Mouse (Mus musculus) midbrain, embryonic 15.5 days (tissue): ENCODE measurements around the gene Lcp2. TPM values are rescaled to one million over a fixed set of nuclear protein-coding genes. Genes with fewer than 3 reads are reported as not detected.

Experiments used
- ATAC-seq: fragments of 200-750 bp; cut with Nextera tagmentation; replicated peaks from 2 replicates; pipeline ENCODE4 v1.8.0; 2017; ENCODE audit warnings: moderate TSS enrichment
- H3K27ac ChIP-seq: fragments of 300-500 bp; sonication (generic); 2 replicates; pipeline ENCODE4 v1.5.1; 2015; ENCODE audit warnings: mild to moderate bottlenecking, inconsistent platforms
- H3K27me3 ChIP-seq: fragments of 300-500 bp; sonication (generic); replicated peaks from 2 replicates; pipeline ENCODE4 v1.6.1; 2015; ENCODE audit warnings: inconsistent platforms
- H3K36me3 ChIP-seq: fragments of 300-500 bp; sonication (generic); replicated peaks from 2 replicates; pipeline ENCODE4 v1.6.1; 2015; ENCODE audit warnings: inconsistent platforms
- H3K4me1 ChIP-seq: fragments of 300-500 bp; sonication (generic); 2 replicates; pipeline ENCODE4 v1.6.1; 2015; ENCODE audit warnings: inconsistent platforms
- H3K4me2 ChIP-seq: fragments of 300-500 bp; sonication (generic); 2 replicates; pipeline ENCODE4 v1.6.1; 2015; ENCODE audit warnings: inconsistent platforms, mild to moderate bottlenecking, moderate library complexity
- H3K4me3 ChIP-seq: fragments of 300-500 bp; sonication (generic); 2 replicates; pipeline ENCODE4 v1.5.1; 2015; ENCODE audit warnings: mild to moderate bottlenecking, inconsistent platforms
- H3K9ac ChIP-seq: fragments of 300-500 bp; sonication (generic); 2 replicates; pipeline ENCODE4 v1.6.1; 2015; ENCODE audit warnings: mild to moderate bottlenecking, inconsistent platforms
- H3K9me3 ChIP-seq: fragments of 300-500 bp; sonication (generic); 2 replicates; pipeline ENCODE4 v1.6.1; 2016; ENCODE audit warnings: inconsistent platforms
- WGBS: fragments of 180-500 bp; shearing (Covaris S2); methylation state at CpG from one replicate; pipeline ENCODE4 v1.1.7; 2015; ENCODE audit warnings: mixed read lengths; 5-methylcytosine and 5-hydroxymethylcytosine counted together
- polyA plus RNA-seq: library from polyadenylated mRNA; unstranded; fragments of >200 nt; fragmentation: Nextera tagmentation; extraction: Ambion mirVana; gene quantifications from 2 replicates; pipeline ENCODE4 v1.2.1, GENCODE M21; 2015

The Lcp2 gene
- polyA plus RNA-seq, 1 experiment from 2014 or later, result 4.0 TPM

DNA sequence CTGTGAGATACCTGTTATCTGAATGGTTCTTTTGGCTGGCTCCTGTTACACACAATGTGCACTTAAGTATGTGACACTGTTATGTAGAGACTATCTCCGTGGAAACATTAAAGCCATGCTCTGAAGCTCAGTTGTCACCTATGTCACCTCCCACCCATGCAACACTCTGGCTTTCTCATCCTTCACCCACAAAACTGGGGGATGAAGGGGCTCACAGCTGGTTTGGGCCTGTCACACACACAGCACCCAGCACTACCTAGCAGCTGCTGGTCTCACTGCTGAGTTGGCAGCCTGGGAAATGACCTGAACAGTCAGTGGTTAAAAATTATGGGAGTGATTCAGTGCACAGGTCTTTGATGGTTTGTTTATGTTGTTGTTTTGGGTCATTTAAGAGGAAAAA is 3.3 kb downstream of the Lcp2 start:
- Histone ChIP-seq H3K36me3 (no peaks in the 10 kb centered on the region), H3K4me2 (no peak overlapping the region), H3K27me3 (no peaks in the 10 kb centered on the region), H3K4me3 (no peak overlapping the region), H3K27ac (no peak overlapping the region), H3K9me3 (no peaks in the 10 kb centered on the region), H3K9ac (no peak overlapping the region), H3K4me1 (no peaks in the 10 kb centered on the region)
- no peak for ATAC-seq
- 83% methylated on average over 1 of the region's 1 CpGs for WGBS

DNA sequence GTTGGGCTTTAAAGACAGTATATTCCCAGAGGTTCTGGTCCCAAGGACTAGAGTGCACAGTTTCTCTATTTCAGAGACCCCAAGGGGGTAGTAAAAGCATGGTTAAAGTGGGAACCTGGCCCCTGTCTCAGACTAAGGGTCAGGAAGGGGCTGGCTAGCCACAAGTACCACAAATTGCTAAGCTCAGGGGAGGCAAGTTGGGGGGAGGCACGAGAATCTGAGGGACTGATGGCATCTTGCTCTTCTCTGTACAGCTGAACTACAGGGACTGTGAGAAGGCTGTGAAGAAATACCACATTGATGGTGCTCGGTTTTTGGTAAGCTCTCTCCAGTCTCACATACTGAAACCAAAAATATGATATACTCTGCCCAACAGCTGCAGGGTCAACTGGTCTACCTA is 3.9 kb downstream of the Lcp2 start:
- no peaks in the 10 kb centered on the region for H3K27me3 ChIP-seq
- no peaks in the 10 kb centered on the region for H3K36me3 ChIP-seq
- no peaks in the 10 kb centered on the region for H3K4me1 ChIP-seq
- no peak for ATAC-seq
- no peaks in the 10 kb centered on the region for H3K9me3 ChIP-seq
- H3K4me3 ChIP-seq, result no peak overlapping the region
- no peak overlapping the region for H3K4me2 ChIP-seq
- no peak overlapping the region for H3K9ac ChIP-seq
- WGBS, result 84% methylated on average over 2 of the region's 2 CpGs
- no peak overlapping the region for H3K27ac ChIP-seq

DNA sequence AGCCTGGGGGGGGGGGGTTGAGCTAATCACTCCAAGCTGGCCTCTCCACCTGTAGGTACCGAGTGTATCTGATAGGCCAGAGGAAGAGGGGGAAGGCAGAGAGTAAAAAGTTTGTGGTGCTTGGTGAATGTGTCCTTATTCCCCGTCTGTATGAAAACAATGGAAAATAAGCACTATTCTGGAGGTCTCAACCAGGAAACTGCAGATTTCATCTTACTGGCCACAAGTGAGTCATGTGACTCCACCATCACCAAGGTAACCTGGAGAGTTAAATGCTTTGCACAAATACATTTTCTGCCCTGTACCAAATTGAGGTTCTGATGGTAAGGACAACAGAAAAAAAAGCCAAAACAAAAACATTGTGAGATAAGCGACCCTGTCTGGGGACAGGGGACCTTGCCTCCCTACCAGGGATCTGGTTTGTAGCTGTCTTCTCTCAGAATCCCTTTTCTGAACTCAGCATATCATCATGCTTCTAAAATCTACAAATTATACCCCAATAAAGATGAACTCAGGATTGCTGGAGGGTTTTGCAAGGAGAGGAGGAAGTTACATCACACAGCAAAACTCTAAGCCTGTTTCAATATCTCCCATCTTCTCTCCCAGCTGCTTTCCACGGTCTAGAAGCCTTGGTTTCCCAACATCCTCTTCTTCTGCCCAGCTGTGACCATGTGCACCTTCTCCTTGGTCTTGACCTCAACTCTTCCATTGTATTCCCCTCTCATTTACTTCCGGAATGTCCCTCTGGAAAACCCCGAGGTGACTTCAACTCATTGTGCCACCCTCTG is 6.5 kb downstream of the Lcp2 start:
- WGBS, result 88% methylated on average over 6 of the region's 6 CpGs

DNA sequence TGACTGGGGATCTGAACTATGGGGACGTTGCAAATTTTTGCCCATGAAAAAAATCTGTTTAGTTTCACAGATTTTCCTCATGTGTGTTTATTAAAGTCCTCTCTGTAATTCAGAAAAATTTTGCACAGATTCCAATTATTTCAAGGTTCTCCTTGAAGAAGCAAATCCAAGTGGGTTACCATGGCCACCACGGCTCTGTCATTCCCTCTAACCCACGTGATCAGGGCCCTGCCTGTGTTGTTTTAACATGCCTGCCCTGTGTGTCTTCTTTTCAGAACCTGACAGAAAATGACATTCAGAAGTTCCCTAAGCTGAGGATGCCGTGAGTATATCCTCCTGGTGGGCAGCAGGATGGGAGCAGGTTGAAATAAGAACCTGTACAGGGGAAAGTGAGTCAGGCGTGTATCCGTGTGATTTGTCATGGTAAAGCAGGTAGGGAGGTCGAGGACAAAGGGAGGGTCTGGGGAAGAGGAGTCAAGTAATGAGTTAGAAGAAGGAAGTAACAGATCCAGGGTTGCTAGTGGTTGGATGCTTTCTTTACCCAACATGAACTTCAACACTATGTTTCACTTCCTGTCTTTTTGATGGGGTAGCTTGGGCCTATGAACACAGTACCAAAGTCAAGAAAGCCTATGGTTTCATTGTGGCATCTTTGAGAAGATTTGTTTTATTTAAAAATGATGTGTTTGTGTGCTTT is 7.5 kb downstream of the Lcp2 start:
- no peak overlapping the region for H3K27ac ChIP-seq
- H3K9ac ChIP-seq, result no peak overlapping the region
- H3K36me3 ChIP-seq, result no peaks in the 10 kb centered on the region
- H3K4me1 ChIP-seq, result no peaks in the 10 kb centered on the region
- H3K27me3 ChIP-seq, result no peaks in the 10 kb centered on the region
- H3K9me3 ChIP-seq, result no peaks in the 10 kb centered on the region
- ATAC-seq, result no peak
- H3K4me3 ChIP-seq, result no peak overlapping the region
- no peak overlapping the region for H3K4me2 ChIP-seq
- 73% methylated on average over 7 of the region's 7 CpGs for WGBS

More for the DNA sequence above, 6.5 kb downstream of the Lcp2 start:
- Histone ChIP-seq H3K4me3 (no peak overlapping the region), H3K27ac (no peak overlapping the region), H3K9ac (no peak overlapping the region), H3K9me3 (no peaks in the 10 kb centered on the region), H3K27me3 (no peaks in the 10 kb centered on the region), H3K36me3 (no peaks in the 10 kb centered on the region), H3K4me2 (no peak overlapping the region), H3K4me1 (no peaks in the 10 kb centered on the region)
- ATAC-seq, result no peak

DNA sequence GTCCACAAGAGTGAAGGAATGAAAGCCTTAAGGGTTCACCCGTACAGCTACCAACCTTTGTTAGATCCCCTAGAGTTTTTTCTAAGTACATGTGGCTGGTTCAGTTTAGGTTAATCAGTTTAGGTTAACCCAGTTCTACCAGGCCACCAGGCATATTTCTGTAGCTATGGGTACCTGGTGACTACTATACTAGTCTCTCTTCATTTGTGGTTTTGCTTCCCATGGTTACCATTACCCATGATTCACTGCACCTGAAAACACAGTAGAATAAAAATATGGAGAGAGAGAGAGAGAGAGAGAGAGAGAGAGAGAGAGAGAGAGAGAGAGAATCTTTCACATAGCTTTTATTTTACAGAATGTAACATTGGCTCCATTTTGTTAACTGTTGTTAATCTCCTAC is 10.0 kb downstream of the Lcp2 start:
- Histone ChIP-seq H3K4me3 (no peak overlapping the region), H3K9ac (no peak overlapping the region), H3K27ac (no peak overlapping the region), H3K4me1 (no peaks in the 10 kb centered on the region), H3K36me3 (no peaks in the 10 kb centered on the region), H3K27me3 (no peaks in the 10 kb centered on the region), H3K9me3 (no peaks in the 10 kb centered on the region), H3K4me2 (no peak overlapping the region)
- ATAC-seq, result no peak
- WGBS, result 92% methylated on average over 1 of the region's 1 CpGs

DNA sequence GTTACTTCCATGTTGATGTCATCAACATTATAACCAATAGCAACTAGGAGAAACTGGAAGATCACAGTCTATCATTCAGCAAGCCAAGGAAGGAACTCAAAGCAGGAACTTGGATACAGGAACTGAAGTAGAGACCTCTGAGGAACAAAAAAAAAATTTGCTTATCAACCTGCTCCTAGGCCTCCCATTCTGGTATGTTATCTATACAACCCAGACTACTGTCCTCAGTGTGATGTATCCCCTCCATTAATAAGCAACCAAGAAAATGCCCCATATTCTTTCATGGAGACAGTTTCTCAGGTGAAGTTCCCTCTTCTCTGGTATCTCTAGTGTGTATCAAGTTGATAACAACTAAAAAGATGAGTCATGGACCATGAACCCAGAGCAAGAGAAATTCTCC is 11.6 kb downstream of the Lcp2 start:
- no peak overlapping the region for H3K27ac ChIP-seq
- H3K9me3 ChIP-seq, result no peaks in the 10 kb centered on the region
- H3K27me3 ChIP-seq, result no peaks in the 10 kb centered on the region
- H3K4me3 ChIP-seq, result no peak overlapping the region
- no peak for ATAC-seq
- no peaks in the 10 kb centered on the region for H3K4me1 ChIP-seq
- no peak overlapping the region for H3K4me2 ChIP-seq
- H3K36me3 ChIP-seq, result no peaks in the 10 kb centered on the region
- no peak overlapping the region for H3K9ac ChIP-seq

DNA sequence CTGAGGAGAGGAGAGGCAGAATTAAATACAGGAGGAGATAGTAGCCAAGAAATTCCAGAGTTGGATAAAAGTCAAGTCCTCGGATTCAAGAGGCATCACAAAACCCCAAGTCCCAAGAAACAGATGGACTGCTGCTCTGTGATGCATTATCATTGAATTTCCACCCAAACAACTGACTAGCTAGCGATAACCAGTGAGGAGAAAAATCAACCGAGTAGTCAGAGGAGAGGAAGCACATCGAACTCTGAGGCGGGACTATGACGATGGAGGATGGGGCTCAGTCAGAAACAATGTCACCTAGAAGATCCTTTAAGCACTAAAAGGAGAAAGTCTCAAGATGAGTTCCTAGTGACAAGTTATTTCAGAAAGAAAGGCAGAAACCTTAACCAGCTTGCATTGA is 12.2 kb downstream of the Lcp2 start:
- H3K4me3 ChIP-seq, result no peak overlapping the region
- no peaks in the 10 kb centered on the region for H3K36me3 ChIP-seq
- ATAC-seq, result no peak
- H3K9me3 ChIP-seq, result no peaks in the 10 kb centered on the region
- H3K4me1 ChIP-seq, result no peaks in the 10 kb centered on the region
- H3K9ac ChIP-seq, result no peak overlapping the region
- H3K27me3 ChIP-seq, result no peaks in the 10 kb centered on the region
- no peak overlapping the region for H3K27ac ChIP-seq
- WGBS, result 88% methylated on average over 6 of the region's 6 CpGs
- H3K4me2 ChIP-seq, result no peak overlapping the region

DNA sequence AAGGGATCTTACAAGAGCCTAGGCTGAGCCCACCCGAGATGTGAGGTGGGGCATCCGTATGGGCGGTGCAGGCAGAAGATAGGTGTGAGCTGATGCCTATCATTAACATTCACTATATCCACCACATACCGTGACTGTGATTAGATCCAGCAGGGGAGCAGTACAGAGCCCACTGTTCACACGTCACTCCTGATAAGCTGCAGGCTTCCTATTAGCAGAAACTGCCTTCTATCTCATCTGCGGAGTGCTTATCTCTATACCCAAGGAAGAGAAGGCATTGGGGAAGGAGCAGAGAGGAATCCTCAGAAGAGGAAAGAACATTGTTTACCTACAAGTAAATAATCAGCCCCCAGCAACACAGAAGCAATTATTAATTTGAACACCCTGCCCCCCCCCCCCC is 15.0 kb downstream of the Lcp2 start:
- H3K4me3 ChIP-seq, result no peak overlapping the region
- no peak for ATAC-seq
- no peaks in the 10 kb centered on the region for H3K4me1 ChIP-seq
- WGBS, result 72% methylated on average over 6 of the region's 6 CpGs
- no peak overlapping the region for H3K4me2 ChIP-seq
- H3K27me3 ChIP-seq, result no peaks in the 10 kb centered on the region
- no peak overlapping the region for H3K27ac ChIP-seq
- H3K36me3 ChIP-seq, result no peaks in the 10 kb centered on the region
- H3K9ac ChIP-seq, result no peak overlapping the region
- H3K9me3 ChIP-seq, result no peaks in the 10 kb centered on the region

DNA sequence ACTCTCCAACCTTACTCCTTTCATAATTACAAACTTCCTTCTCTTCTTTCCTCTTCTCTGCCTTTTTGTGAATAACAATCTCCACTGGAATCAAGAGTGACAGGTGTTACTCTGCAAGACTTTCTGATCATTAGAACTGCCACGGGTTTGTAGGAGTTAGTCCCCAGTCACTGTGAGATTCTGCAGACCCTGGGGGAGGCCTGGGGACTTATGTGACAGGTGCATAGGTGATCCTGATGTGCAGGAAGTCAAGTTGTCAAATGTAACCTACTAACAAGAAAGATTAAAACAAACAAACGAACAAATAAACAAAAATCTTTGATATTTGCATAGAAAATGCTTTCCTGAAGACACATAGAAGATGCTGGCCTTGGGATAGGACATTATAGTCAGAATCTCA is 16.5 kb downstream of the Lcp2 start:
- WGBS, result 60% methylated on average over 2 of the region's 2 CpGs
- Histone ChIP-seq H3K4me1 (no peaks in the 10 kb centered on the region), H3K4me2 (no peak overlapping the region), H3K9me3 (no peaks in the 10 kb centered on the region), H3K4me3 (no peak overlapping the region), H3K27ac (no peak overlapping the region), H3K27me3 (no peaks in the 10 kb centered on the region), H3K36me3 (no peaks in the 10 kb centered on the region), H3K9ac (no peak overlapping the region)
- ATAC-seq, result no peak

DNA sequence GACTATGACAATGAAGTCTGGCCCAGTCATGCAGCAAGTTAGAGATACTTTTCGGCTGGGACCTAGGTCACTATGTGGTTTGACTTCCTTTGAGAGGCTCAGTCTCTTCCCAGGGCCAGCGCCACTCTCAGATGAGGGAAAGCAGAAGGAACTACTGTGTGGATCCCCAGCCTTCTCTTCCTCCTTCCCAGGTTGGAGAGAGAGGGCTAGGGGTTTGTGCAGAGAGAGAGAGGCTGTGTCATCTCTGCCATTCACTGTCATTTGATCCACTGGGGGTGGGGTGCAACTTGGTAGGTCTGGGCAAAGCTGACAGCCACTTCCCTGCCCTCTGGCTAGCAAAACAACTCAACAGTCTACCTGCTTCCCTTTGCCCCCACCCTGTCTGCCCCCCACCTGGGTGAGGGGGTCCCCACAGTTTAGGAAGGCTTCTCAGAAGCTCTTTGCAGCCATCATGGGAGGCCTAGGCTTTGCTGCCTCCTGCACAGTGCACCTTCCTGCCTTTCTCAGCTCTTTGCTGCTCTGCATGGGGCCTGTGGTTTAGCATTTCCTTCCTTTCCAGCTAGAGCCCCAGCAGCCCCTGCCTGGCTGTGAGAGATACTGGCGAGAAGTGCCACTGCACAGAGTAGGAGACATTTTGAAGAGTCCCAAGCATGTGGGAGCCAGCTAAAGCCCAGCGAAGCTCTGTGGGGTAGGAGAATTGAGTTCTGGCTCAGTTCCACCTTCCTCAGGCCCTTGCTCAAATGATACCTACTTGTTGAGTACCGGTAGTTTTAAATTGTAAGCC is 17.2 kb downstream of the Lcp2 start:
- Histone ChIP-seq H3K4me2 (no peak overlapping the region), H3K9ac (no peak overlapping the region), H3K4me3 (no peak overlapping the region), H3K27ac (no peak overlapping the region), H3K27me3 (no peaks in the 10 kb centered on the region), H3K36me3 (no peaks in the 10 kb centered on the region), H3K4me1 (no peaks in the 10 kb centered on the region), H3K9me3 (no peaks in the 10 kb centered on the region)
- 71% methylated on average over 5 of the region's 5 CpGs for WGBS
- ATAC-seq, result no peak

DNA sequence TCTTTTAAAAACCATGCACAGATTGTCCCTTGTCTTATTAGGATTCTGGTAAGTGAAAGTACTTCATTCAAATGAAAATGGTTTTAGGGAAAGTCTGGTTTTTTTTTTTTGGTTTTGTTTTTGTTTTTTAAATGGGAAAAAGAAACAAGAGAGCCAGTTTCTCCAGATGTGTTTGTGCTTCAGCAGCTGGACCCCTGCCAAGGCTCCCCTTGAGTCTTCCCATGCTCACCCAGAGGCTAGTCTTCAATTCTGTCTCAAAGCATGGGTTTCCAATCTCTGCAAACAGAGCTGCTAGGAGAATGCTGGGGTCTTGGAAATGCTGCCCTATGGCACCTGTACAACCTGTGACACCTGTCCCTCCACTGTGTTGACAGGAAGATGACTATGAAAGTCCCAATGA is 23.9 kb downstream of the Lcp2 start:
- Histone ChIP-seq H3K36me3 (no peaks in the 10 kb centered on the region), H3K27me3 (0 out of 2 replicates have a peak, but pooled peaks cover 5% of the 10 kb centered on the region), H3K9ac (no peak overlapping the region), H3K4me2 (no peak overlapping the region), H3K27ac (no peak overlapping the region), H3K4me1 (no peaks in the 10 kb centered on the region; the same call in 1 of the 2 replicates), H3K9me3 (no peaks in the 10 kb centered on the region), H3K4me3 (no peak overlapping the region)
- no peak for ATAC-seq

DNA sequence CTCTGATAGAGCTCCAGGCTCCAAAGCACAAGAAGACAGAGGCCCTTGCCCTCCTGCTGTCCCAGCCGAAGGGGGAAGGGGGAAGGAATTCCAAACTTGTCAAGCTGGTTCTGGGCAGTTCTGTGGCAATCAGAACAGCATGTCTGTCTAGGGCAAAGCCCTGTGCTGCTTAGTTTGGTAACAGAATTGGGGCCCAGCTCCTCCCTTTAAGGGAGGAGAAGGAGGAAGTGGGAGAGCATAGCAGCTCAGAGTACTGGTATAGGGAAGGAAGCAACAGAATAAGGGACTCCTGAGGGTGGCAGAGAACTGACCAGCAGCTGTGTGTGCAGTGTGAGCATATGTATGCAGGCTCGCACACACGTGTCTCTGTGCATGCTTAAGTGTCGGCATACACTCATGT is 25.6 kb downstream of the Lcp2 start:
- H3K9me3 ChIP-seq, result no peaks in the 10 kb centered on the region
- H3K4me1 ChIP-seq, result no peaks in the 10 kb centered on the region; the same call in 1 of the 2 replicates
- H3K4me2 ChIP-seq, result no peak overlapping the region
- no peak overlapping the region for H3K9ac ChIP-seq
- ATAC-seq, result no peak
- no peak overlapping the region for H3K4me3 ChIP-seq
- no peaks in the 10 kb centered on the region for H3K36me3 ChIP-seq
- H3K27me3 ChIP-seq, result 0 out of 2 replicates have a peak, but pooled peaks cover 5% of the 10 kb centered on the region
- 80% methylated on average over 4 of the region's 4 CpGs for WGBS
- H3K27ac ChIP-seq, result no peak overlapping the region
